Mouse (Mus musculus): ENCODE results near the gene Prph. TPM values are rescaled to one million over a fixed set of nuclear protein-coding genes. Genes with fewer than 3 reads are reported as not detected.

Gene Prph
- polyA plus RNA-seq (2015; fragmentation: Nextera tagmentation; extraction: Ambion mirVana): 0.26 and 0.82 TPM in 2 replicates

GRCm38 (mm10) chr15:99055040-99055439, at the start of gene Prph:
Prph (plus strand) TSS chr15:99055174.
- peak within 1 kb of the TSS; percentile 63 for H3K4me2 ChIP-seq (ENCODE audit: low read length)
- no peak for ATAC-seq (replicated peaks; ENCODE audit: low FRiP score, low read depth)
- DNase-seq (ENCODE audit: low spot score): no peak
- H3K27ac ChIP-seq: no peak within 1 kb of the TSS
- H3K9ac ChIP-seq (ENCODE audit: low read depth, low read length): peak within 1 kb of the TSS; percentile 35; the same call in 1 of the 2 replicates
- H3K4me3 ChIP-seq (replicated peaks; ENCODE audit: low read depth, low read length): peak within 1 kb of the TSS; percentile 31
- H3K36me3 ChIP-seq (ENCODE audit: insufficient read depth, low read length): no peaks in the 10 kb centered on the region
- H3K9me3 ChIP-seq (replicated peaks; ENCODE audit: low read length): no peaks in the 10 kb centered on the region
- peaks cover 20% of the 10 kb centered on the region; the same call in 1 of the 2 replicates for H3K4me1 ChIP-seq (replicated peaks; ENCODE audit: insufficient read depth, low read length)
- 4% methylated on average over 30 of the region's 30 CpGs for WGBS
- no peak for TF ChIP-seq CTCF (IDR thresholded peaks at IDR 0.05; ENCODE audit: low read depth)
- H3K27me3 ChIP-seq (ENCODE audit: insufficient read depth, low read length): peaks cover 47% of the 10 kb centered on the region

- no peak overlapping the region for H3K9ac ChIP-seq (ENCODE audit: low read depth, low read length)
- H3K4me1 ChIP-seq (replicated peaks; ENCODE audit: insufficient read depth, low read length): no peaks in the 10 kb centered on the region
- H3K27me3 ChIP-seq (ENCODE audit: insufficient read depth, low read length): no peaks in the 10 kb centered on the region
- ATAC-seq (replicated peaks; ENCODE audit: low FRiP score, low read depth): 0 out of 2 replicates have a peak, but pooled peaks have one; percentile 33
- H3K36me3 ChIP-seq (ENCODE audit: insufficient read depth, low read length): no peaks in the 10 kb centered on the region
- H3K4me3 ChIP-seq (replicated peaks; ENCODE audit: low read depth, low read length): no peak overlapping the region
- peak; percentile 81 for DNase-seq (ENCODE audit: low spot score)
- no peaks in the 10 kb centered on the region for H3K9me3 ChIP-seq (replicated peaks; ENCODE audit: low read length)
- WGBS: 45% methylated on average over 6 of the region's 6 CpGs
- TF ChIP-seq CTCF (IDR thresholded peaks at IDR 0.05; ENCODE audit: low read depth): no peak
- no peak overlapping the region for H3K4me2 ChIP-seq (ENCODE audit: low read length)
- H3K27ac ChIP-seq: peak overlapping the region; percentile 47
Measured at GRCm38 (mm10) chr15:99008801-99009241, 46.2 kb upstream of the Prph start.

- Histone ChIP-seq H3K4me2 (ENCODE audit: low read length) (no peak overlapping the region), H3K4me3 (replicated peaks; ENCODE audit: low read depth, low read length) (no peak overlapping the region), H3K27me3 (ENCODE audit: insufficient read depth, low read length) (no peaks in the 10 kb centered on the region), H3K4me1 (replicated peaks; ENCODE audit: insufficient read depth, low read length) (no peaks in the 10 kb centered on the region), H3K27ac (no peak overlapping the region), H3K9me3 (replicated peaks; ENCODE audit: low read length) (no peaks in the 10 kb centered on the region), H3K36me3 (ENCODE audit: insufficient read depth, low read length) (no peaks in the 10 kb centered on the region), H3K9ac (ENCODE audit: low read depth, low read length) (no peak overlapping the region)
- WGBS: 54% methylated on average over 2 of the region's 2 CpGs
- TF ChIP-seq CTCF (IDR thresholded peaks at IDR 0.05; ENCODE audit: low read depth): no peak
- DNase-seq (ENCODE audit: low spot score) (peak; percentile 83), ATAC-seq (replicated peaks; ENCODE audit: low FRiP score, low read depth) (no peak)
Measured at GRCm38 (mm10) chr15:99010896-99011295, 44.1 kb upstream of the Prph start.

GRCm38 (mm10) chr15:99011946-99012345, 43.0 kb upstream of the Prph start:
- no peaks in the 10 kb centered on the region for H3K4me1 ChIP-seq (replicated peaks; ENCODE audit: insufficient read depth, low read length)
- no peaks in the 10 kb centered on the region for H3K9me3 ChIP-seq (replicated peaks; ENCODE audit: low read length)
- H3K27me3 ChIP-seq (ENCODE audit: insufficient read depth, low read length): no peaks in the 10 kb centered on the region
- no peak overlapping the region for H3K4me2 ChIP-seq (ENCODE audit: low read length)
- H3K36me3 ChIP-seq (ENCODE audit: insufficient read depth, low read length): no peaks in the 10 kb centered on the region
- no peak overlapping the region for H3K9ac ChIP-seq (ENCODE audit: low read depth, low read length)
- no peak overlapping the region for H3K4me3 ChIP-seq (replicated peaks; ENCODE audit: low read depth, low read length)
- ATAC-seq (replicated peaks; ENCODE audit: low FRiP score, low read depth): no peak
- H3K27ac ChIP-seq: peak overlapping the region; percentile 13; the same call in 1 of the 2 replicates
- 51% methylated on average over 3 of the region's 3 CpGs for WGBS
- DNase-seq (ENCODE audit: low spot score): no peak
- TF ChIP-seq CTCF (IDR thresholded peaks at IDR 0.05; ENCODE audit: low read depth): no peak

- ATAC-seq (replicated peaks; ENCODE audit: low FRiP score, low read depth) (no peak), DNase-seq (ENCODE audit: low spot score) (no peak)
- Histone ChIP-seq H3K9ac (ENCODE audit: low read depth, low read length) (no peak overlapping the region), H3K36me3 (ENCODE audit: insufficient read depth, low read length) (no peaks in the 10 kb centered on the region), H3K4me3 (replicated peaks; ENCODE audit: low read depth, low read length) (no peak overlapping the region), H3K4me1 (replicated peaks; ENCODE audit: insufficient read depth, low read length) (peaks cover 24% of the 10 kb centered on the region), H3K27me3 (ENCODE audit: insufficient read depth, low read length) (no peaks in the 10 kb centered on the region), H3K4me2 (ENCODE audit: low read length) (peak overlapping the region; percentile 15; the same call in 1 of the 2 replicates), H3K9me3 (replicated peaks; ENCODE audit: low read length) (no peaks in the 10 kb centered on the region), H3K27ac (peak overlapping the region; percentile 66)
- 28% methylated on average over 9 of the region's 9 CpGs for WGBS
- no peak for TF ChIP-seq CTCF (IDR thresholded peaks at IDR 0.05; ENCODE audit: low read depth)
Measured at GRCm38 (mm10) chr15:99014496-99015030, 40.4 kb upstream of the Prph start.

GRCm38 (mm10) chr15:99017355-99017761, 37.6 kb upstream of the Prph start:
- H3K4me3 ChIP-seq (replicated peaks; ENCODE audit: low read depth, low read length): no peak overlapping the region
- H3K9ac ChIP-seq (ENCODE audit: low read depth, low read length): no peak overlapping the region
- no peaks in the 10 kb centered on the region for H3K27me3 ChIP-seq (ENCODE audit: insufficient read depth, low read length)
- TF ChIP-seq CTCF (IDR thresholded peaks at IDR 0.05; ENCODE audit: low read depth): no peak
- H3K4me1 ChIP-seq (replicated peaks; ENCODE audit: insufficient read depth, low read length): peaks cover 24% of the 10 kb centered on the region
- no peak; the same call in 1 of the 2 replicates for ATAC-seq (replicated peaks; ENCODE audit: low FRiP score, low read depth)
- peak overlapping the region; percentile 94 for H3K27ac ChIP-seq
- WGBS: 30% methylated on average over 8 of the region's 8 CpGs
- 0 out of 2 replicates have a peak overlapping the region, but pooled peaks have one; percentile 12 for H3K4me2 ChIP-seq (ENCODE audit: low read length)
- H3K36me3 ChIP-seq (ENCODE audit: insufficient read depth, low read length): no peaks in the 10 kb centered on the region
- no peak for DNase-seq (ENCODE audit: low spot score)
- H3K9me3 ChIP-seq (replicated peaks; ENCODE audit: low read length): no peaks in the 10 kb centered on the region

Data from kidney, postnatal 0 days (tissue).